In genomic region chr6:58546816-58547215, GRCm38 (mm10) we compare ENCODE assay signal across 8 mouse cellular contexts. TPM values are rescaled to one million over a fixed set of nuclear protein-coding genes. Genes with fewer than 3 reads are reported as not detected.
DNase-seq lines count a peak whose midpoint lies in the region; ATAC-seq lines count a peak whose summit lies in the region.

No protein-coding gene starts in this region.

- WGBS in kidney, embryonic 16.5 days: 7% methylated on average over 4 of the region's 4 CpGs

- H3K27ac ChIP-seq in kidney, embryonic 16.5 days (ENCODE audit: low read length): no peak overlapping the region

- H3K4me1 ChIP-seq in kidney, embryonic 16.5 days (ENCODE audit: insufficient read depth, low read length): 0 out of 2 replicates have a peak, but pooled peaks cover 3% of the 10 kb centered on the region

- no peaks in the 10 kb centered on the region for H3K9me3 ChIP-seq in kidney, embryonic 16.5 days (ENCODE audit: low read length)

- H3K4me3 ChIP-seq in kidney, embryonic 16.5 days (ENCODE audit: low read length): no peak overlapping the region

- no peak for ATAC-seq in kidney, embryonic 16.5 days (ENCODE audit: low FRiP score, low TSS enrichment)
- no peak for ATAC-seq in activated CD4-positive, CD25-positive, alpha-beta regulatory T cell, adult 4 months

- no peaks in the 10 kb centered on the region for H3K27me3 ChIP-seq in kidney, embryonic 16.5 days (ENCODE audit: insufficient read depth, low read length)

- DNase-seq in kidney, adult 18-20 months: peak; percentile 47
- DNase-seq in MEL-GATA-1-ER (ENCODE audit: extremely low read depth, low read depth): peak; percentile 45
- peak; percentile 55 for DNase-seq in c-Kit-positive CD71-positive TER-119-positive erythroid progenitor cells, embryonic 14.5 days (ENCODE audit: low spot score)
- DNase-seq in gastrocnemius, postnatal 10 days: peak; percentile 66
- DNase-seq in layer of hippocampus, postnatal 36 days: peak; percentile 33 to 40
- peak; percentile 41 for DNase-seq in ovary, postnatal 14 days (ENCODE audit: low spot score)

- no peak overlapping the region for H3K4me2 ChIP-seq in kidney, embryonic 16.5 days (replicated peaks; ENCODE audit: low read depth, low read length)

- no peak overlapping the region for H3K9ac ChIP-seq in kidney, embryonic 16.5 days (replicated peaks; ENCODE audit: low read length)

- H3K36me3 ChIP-seq in kidney, embryonic 16.5 days (ENCODE audit: insufficient read depth, low read length): no peaks in the 10 kb centered on the region

RNA-seq across cellular contexts. Expression of gene Abcg2, which starts 37.5 kb away (rescaled TPM):
- polyA plus RNA-seq in kidney, embryonic 16.5 days (2015; fragmentation: Nextera tagmentation; extraction: Ambion mirVana): 117 and 124 TPM in 2 replicates
- 10 to 100 TPM; 17.7 to 24.3 TPM for total RNA-seq in gastrocnemius, postnatal 10 days (2021)
- 10 to 100 TPM; 16.2 to 22.9 TPM for total RNA-seq in layer of hippocampus, postnatal 36 days (2021)
- 10 to 100 TPM; 14.9 to 15.6 TPM for polyA plus RNA-seq in activated CD4-positive, CD25-positive, alpha-beta regulatory T cell, adult 4 months (2017; shearing (Covaris generic))
